Mouse (Mus musculus) kidney, postnatal 14 days (tissue): ENCODE measurements around the gene Mtch2.

Source experiments
- DNase-seq: peaks from one replicate; pipeline ENCODE4 v3.0.0; 2022; ENCODE audit warnings: mixed read lengths

Mtch2 gene

DNA sequence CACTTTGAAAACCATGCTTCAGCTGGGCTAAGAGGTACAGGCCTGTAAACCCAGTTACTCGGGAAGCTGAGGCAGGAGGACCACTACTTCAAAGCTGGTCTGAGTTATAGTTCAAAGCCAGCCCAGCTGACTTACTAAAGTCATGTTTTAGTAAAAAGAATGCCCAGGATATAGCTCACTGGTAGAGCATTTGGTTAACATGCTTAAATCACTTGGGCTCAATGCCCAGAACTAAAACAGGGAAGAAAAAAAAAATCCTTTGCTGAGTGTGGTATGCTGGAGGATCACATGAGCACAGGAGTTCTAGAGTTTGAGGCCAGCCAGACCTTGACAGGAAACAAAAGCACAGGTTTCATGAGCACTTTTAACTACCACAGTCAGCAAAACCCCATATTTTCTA is 64.7 kb downstream of the Mtch2 start:
- no peak for DNase-seq

DNA sequence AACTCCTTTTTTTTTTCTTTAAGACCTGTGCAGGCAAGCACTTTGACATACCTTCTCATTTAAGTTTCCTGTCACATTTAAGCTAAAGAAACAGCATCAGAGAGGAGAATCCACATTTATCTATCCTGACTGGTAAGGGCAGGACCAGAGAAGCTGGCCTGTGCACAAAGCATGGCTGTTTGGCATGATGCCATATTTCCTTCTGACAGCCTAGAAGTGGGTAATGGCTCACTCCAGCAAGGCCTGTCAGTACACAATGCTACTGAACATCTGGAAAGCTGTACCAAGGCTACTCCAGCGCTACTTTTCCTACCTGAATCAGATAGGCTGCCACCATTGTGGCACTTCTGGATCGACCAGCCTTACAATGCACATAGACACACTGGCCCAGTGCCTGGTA is 66.7 kb downstream of the Mtch2 start:
- peak; percentile 69 for DNase-seq

DNA sequence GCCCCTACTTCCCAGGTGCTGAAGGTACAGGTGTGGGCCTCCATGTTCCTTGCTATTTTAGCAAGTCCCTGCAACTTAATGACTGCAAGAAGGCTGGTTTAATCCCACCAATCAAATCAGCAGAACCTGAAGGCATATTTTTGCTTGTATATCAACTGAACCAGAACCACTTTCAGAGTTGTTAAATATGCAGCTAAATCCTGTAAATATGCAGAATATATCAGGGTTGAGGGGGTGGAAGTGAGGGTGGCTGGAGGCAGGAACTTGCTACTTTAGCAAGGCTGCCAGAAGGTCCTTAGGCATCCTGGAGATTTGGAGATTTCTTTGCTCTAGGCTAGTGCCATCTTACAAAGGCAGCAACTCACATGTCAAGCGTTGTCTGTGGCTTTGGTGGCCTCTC is 68.6 kb downstream of the Mtch2 start:
- no peak for DNase-seq
